Mouse (Mus musculus): ENCODE measurements around the gene Pacsin2. TPM values are rescaled to one million over a fixed set of nuclear protein-coding genes. Genes with fewer than 3 reads are reported as not detected.
"Not testable (repeated sequence)": the region's sequence is repeated elsewhere in the genome, so short reads cannot be mapped to it uniquely, and the experiment has no call there.

The Pacsin2 gene
- 10 to 100 TPM; 45.3 to 58.5 (median 48.2) TPM for total RNA-seq (2022)

- peak; percentile 98 to 99 for DNase-seq (ENCODE audit: low spot score in 2 of 2)
These were observed at the start of gene Pacsin2 for GRCm38 (mm10) chr15:83464083-83464904. TSS of gene Pacsin2 (minus strand) at chr15:83464606.

GRCm38 (mm10) chr15:83512489-83513281 is 48.3 kb upstream of the Pacsin2 start:
- no peak for DNase-seq (ENCODE audit: low spot score in 2 of 2)

GRCm38 (mm10) chr15:83510805-83511405 is 46.5 kb upstream of the Pacsin2 start, which contains the start of gene Ttll1:
TSS of gene Ttll1 (minus strand) at chr15:83510893.
- peak; percentile 93 to 94 for DNase-seq (ENCODE audit: low spot score in 2 of 2)

- DNase-seq (ENCODE audit: low spot score in 2 of 2), result no peak
These were observed 45.8 kb upstream of the Pacsin2 start for GRCm38 (mm10) chr15:83509950-83510804.

GRCm38 (mm10) chr15:83501483-83501882 is 37.1 kb upstream of the Pacsin2 start:
- not testable (repeated sequence) for DNase-seq (ENCODE audit: low spot score in 2 of 2)

- DNase-seq (ENCODE audit: low spot score in 2 of 2), result no peak
These were observed 35.9 kb upstream of the Pacsin2 start for GRCm38 (mm10) chr15:83500352-83500751.

- no peak for DNase-seq (ENCODE audit: low spot score in 2 of 2)
These were observed 34.9 kb upstream of the Pacsin2 start for GRCm38 (mm10) chr15:83499211-83499755.

- DNase-seq (ENCODE audit: low spot score in 2 of 2), result no peak
These were observed 32.9 kb upstream of the Pacsin2 start for GRCm38 (mm10) chr15:83497299-83497698.

GRCm38 (mm10) chr15:83495787-83496367 is 31.5 kb upstream of the Pacsin2 start:
- no peak for DNase-seq (ENCODE audit: low spot score in 2 of 2)

- DNase-seq (ENCODE audit: low spot score in 2 of 2), result no peak
These were observed 30.8 kb upstream of the Pacsin2 start for GRCm38 (mm10) chr15:83495195-83495594.

GRCm38 (mm10) chr15:83494572-83494920 is 30.1 kb upstream of the Pacsin2 start:
- DNase-seq (ENCODE audit: low spot score in 2 of 2), result no peak

GRCm38 (mm10) chr15:83493856-83494571 is 29.6 kb upstream of the Pacsin2 start:
- DNase-seq (ENCODE audit: low spot score in 2 of 2), result no peak

- DNase-seq (ENCODE audit: low spot score in 2 of 2), result no peak
These were observed 27.5 kb upstream of the Pacsin2 start for GRCm38 (mm10) chr15:83491891-83492290.

- no peak for DNase-seq (ENCODE audit: low spot score in 2 of 2)
These were observed 25.1 kb upstream of the Pacsin2 start for GRCm38 (mm10) chr15:83489471-83489870.

GRCm38 (mm10) chr15:83487477-83488115 is 23.2 kb upstream of the Pacsin2 start:
- DNase-seq (ENCODE audit: low spot score in 2 of 2), result no peak

GRCm38 (mm10) chr15:83484311-83484710 is 19.9 kb upstream of the Pacsin2 start:
- no peak for DNase-seq (ENCODE audit: low spot score in 2 of 2)

GRCm38 (mm10) chr15:83483482-83483881 is 19.1 kb upstream of the Pacsin2 start:
- DNase-seq (ENCODE audit: low spot score in 2 of 2), result no peak

GRCm38 (mm10) chr15:83482645-83483224 is 18.3 kb upstream of the Pacsin2 start:
- no peak for DNase-seq (ENCODE audit: low spot score in 2 of 2)

Data from gastrocnemius, adult 8-10 months (tissue).